Mouse (Mus musculus): ENCODE measurements at regions not wholly inside any gene's neighbourhood (a gene's known extent, or its start where the extent isn't known, plus 50 kb on each side); places are given as distances from the start of the nearest gene placed in this dataset.

- Histone ChIP-seq H3K9me3 (replicated peaks) (no peaks in the 10 kb centered on the region), H3K9ac (no peak overlapping the region), H3K27me3 (peaks cover 4% of the 10 kb centered on the region; the same call in 1 of the 2 replicates), H3K27ac (no peak overlapping the region), H3K4me2 (replicated peaks) (no peak overlapping the region), H3K36me3 (no peaks in the 10 kb centered on the region), H3K4me1 (no peaks in the 10 kb centered on the region), H3K4me3 (no peak overlapping the region)
- WGBS: 55% methylated on average over 6 of the region's 6 CpGs
- ATAC-seq (ENCODE audit: low FRiP score): no peak
These were observed 85.1 kb downstream of the Foxa2 start for GRCm38 (mm10) chr2:147961633-147962032.

- Histone ChIP-seq H3K9ac (no peak overlapping the region), H3K4me1 (no peaks in the 10 kb centered on the region), H3K4me3 (no peak overlapping the region), H3K27ac (no peak overlapping the region), H3K27me3 (no peaks in the 10 kb centered on the region), H3K4me2 (replicated peaks) (no peak overlapping the region), H3K9me3 (replicated peaks) (no peaks in the 10 kb centered on the region), H3K36me3 (no peaks in the 10 kb centered on the region)
- WGBS: 72% methylated on average over 2 of the region's 2 CpGs
- no peak for ATAC-seq (ENCODE audit: low FRiP score)
These were observed 92.6 kb downstream of the Foxa2 start for GRCm38 (mm10) chr2:147954183-147954582.

GRCm38 (mm10) chr2:147951233-147951632 lies 95.5 kb downstream of the Foxa2 start:
- no peak overlapping the region for H3K4me3 ChIP-seq
- H3K9ac ChIP-seq: no peak overlapping the region
- 88% methylated on average over 5 of the region's 5 CpGs for WGBS
- peaks cover 5% of the 10 kb centered on the region; the same call in 1 of the 2 replicates for H3K27me3 ChIP-seq
- H3K9me3 ChIP-seq (replicated peaks): no peaks in the 10 kb centered on the region
- no peaks in the 10 kb centered on the region for H3K36me3 ChIP-seq
- H3K27ac ChIP-seq: no peak overlapping the region
- no peak for ATAC-seq (ENCODE audit: low FRiP score)
- no peaks in the 10 kb centered on the region for H3K4me1 ChIP-seq
- H3K4me2 ChIP-seq (replicated peaks): no peak overlapping the region

- Histone ChIP-seq H3K27ac (no peak overlapping the region), H3K4me2 (replicated peaks) (no peak overlapping the region), H3K4me3 (no peak overlapping the region), H3K9ac (no peak overlapping the region), H3K27me3 (peaks cover 5% of the 10 kb centered on the region; the same call in 1 of the 2 replicates), H3K4me1 (no peaks in the 10 kb centered on the region), H3K9me3 (replicated peaks) (no peaks in the 10 kb centered on the region), H3K36me3 (no peaks in the 10 kb centered on the region)
- WGBS: 84% methylated on average over 7 of the region's 7 CpGs
- no peak for ATAC-seq (ENCODE audit: low FRiP score)
These were observed 102.4 kb downstream of the Foxa2 start for GRCm38 (mm10) chr2:147944171-147945040.

GRCm38 (mm10) chr2:147942591-147942990 lies 104.2 kb downstream of the Foxa2 start:
- no peak overlapping the region for H3K4me3 ChIP-seq
- WGBS: 64% methylated on average over 4 of the region's 4 CpGs
- no peak for ATAC-seq (ENCODE audit: low FRiP score)
- H3K36me3 ChIP-seq: no peaks in the 10 kb centered on the region
- no peaks in the 10 kb centered on the region for H3K4me1 ChIP-seq
- no peak overlapping the region for H3K4me2 ChIP-seq (replicated peaks)
- H3K27ac ChIP-seq: no peak overlapping the region
- H3K27me3 ChIP-seq: peaks cover 5% of the 10 kb centered on the region; the same call in 1 of the 2 replicates
- H3K9ac ChIP-seq: no peak overlapping the region
- no peaks in the 10 kb centered on the region for H3K9me3 ChIP-seq (replicated peaks)

GRCm38 (mm10) chr2:147941319-147941718 lies 105.5 kb downstream of the Foxa2 start:
- Histone ChIP-seq H3K27ac (no peak overlapping the region), H3K9me3 (replicated peaks) (peaks cover 5% of the 10 kb centered on the region; the same call in 1 of the 2 replicates)
- WGBS: 28% methylated on average over 4 of the region's 4 CpGs

GRCm38 (mm10) chr2:147932494-147932893 lies 114.3 kb downstream of the Foxa2 start:
- Histone ChIP-seq H3K36me3 (no peaks in the 10 kb centered on the region), H3K4me2 (replicated peaks) (no peak overlapping the region), H3K4me1 (no peaks in the 10 kb centered on the region), H3K9ac (no peak overlapping the region), H3K4me3 (no peak overlapping the region), H3K9me3 (replicated peaks) (peaks cover 6% of the 10 kb centered on the region; the same call in 1 of the 2 replicates), H3K27ac (no peak overlapping the region), H3K27me3 (no peaks in the 10 kb centered on the region)
- no peak for ATAC-seq (ENCODE audit: low FRiP score)
- 91% methylated on average over 2 of the region's 2 CpGs for WGBS

More at GRCm38 (mm10) chr2:147941319-147941718, 105.5 kb downstream of the Foxa2 start:
- no peak for ATAC-seq (ENCODE audit: low FRiP score)
- no peaks in the 10 kb centered on the region; the same call in 1 of the 2 replicates for H3K27me3 ChIP-seq
- no peak overlapping the region for H3K4me3 ChIP-seq
- no peak overlapping the region for H3K9ac ChIP-seq
- H3K4me2 ChIP-seq (replicated peaks): no peak overlapping the region
- H3K36me3 ChIP-seq: no peaks in the 10 kb centered on the region
- H3K4me1 ChIP-seq: no peaks in the 10 kb centered on the region

GRCm38 (mm10) chr2:147929031-147929711 lies 117.6 kb downstream of the Foxa2 start:
- 61% methylated on average over 5 of the region's 5 CpGs for WGBS
- Histone ChIP-seq H3K4me3 (no peak overlapping the region), H3K9ac (no peak overlapping the region), H3K4me1 (no peaks in the 10 kb centered on the region), H3K27ac (no peak overlapping the region), H3K9me3 (replicated peaks) (no peaks in the 10 kb centered on the region), H3K27me3 (no peaks in the 10 kb centered on the region), H3K36me3 (no peaks in the 10 kb centered on the region), H3K4me2 (replicated peaks) (no peak overlapping the region)
- no peak for ATAC-seq (ENCODE audit: low FRiP score)

GRCm38 (mm10) chr2:147927792-147928670 lies 118.7 kb downstream of the Foxa2 start:
- ATAC-seq (ENCODE audit: low FRiP score): no peak
- H3K4me2 ChIP-seq (replicated peaks): no peak overlapping the region

GRCm38 (mm10) chr2:147926861-147927260 lies 119.9 kb downstream of the Foxa2 start:
- no peaks in the 10 kb centered on the region for H3K36me3 ChIP-seq
- no peaks in the 10 kb centered on the region for H3K9me3 ChIP-seq (replicated peaks)
- ATAC-seq (ENCODE audit: low FRiP score): no peak
- no peak overlapping the region for H3K4me2 ChIP-seq (replicated peaks)
- no peak overlapping the region for H3K9ac ChIP-seq
- no peak overlapping the region for H3K4me3 ChIP-seq
- WGBS: 83% methylated on average over 3 of the region's 3 CpGs
- no peak overlapping the region for H3K27ac ChIP-seq
- no peaks in the 10 kb centered on the region for H3K4me1 ChIP-seq
- no peaks in the 10 kb centered on the region for H3K27me3 ChIP-seq

More at GRCm38 (mm10) chr2:147927792-147928670, 118.7 kb downstream of the Foxa2 start:
- Histone ChIP-seq H3K9ac (no peak overlapping the region), H3K27ac (no peak overlapping the region), H3K4me1 (no peaks in the 10 kb centered on the region), H3K9me3 (replicated peaks) (no peaks in the 10 kb centered on the region), H3K4me3 (no peak overlapping the region), H3K36me3 (no peaks in the 10 kb centered on the region), H3K27me3 (no peaks in the 10 kb centered on the region)
- WGBS: 66% methylated on average over 10 of the region's 10 CpGs

GRCm38 (mm10) chr2:147907341-147907740 lies 139.4 kb downstream of the Foxa2 start:
- Histone ChIP-seq H3K9me3 (replicated peaks) (no peaks in the 10 kb centered on the region), H3K4me1 (peaks cover 20% of the 10 kb centered on the region), H3K4me2 (replicated peaks) (no peak overlapping the region), H3K27me3 (peaks cover 91% of the 10 kb centered on the region), H3K27ac (no peak overlapping the region), H3K4me3 (no peak overlapping the region), H3K36me3 (no peaks in the 10 kb centered on the region), H3K9ac (no peak overlapping the region)
- no peak for ATAC-seq (ENCODE audit: low FRiP score)
- WGBS: 22% methylated on average over 6 of the region's 6 CpGs

Data from hindbrain, embryonic 12.5 days (tissue).